Mouse (Mus musculus): ENCODE measurements around the gene Cdc37l1.
A peak's percentile ranks its signal among the peaks of the same experiment; 100 is the strongest.

Cdc37l1 gene

GRCm38 (mm10) chr19:29008069-29008706 is 18.0 kb downstream of the Cdc37l1 start:
- DNase-seq (ENCODE audit: low spot score in 2 of 2) = no peak

GRCm38 (mm10) chr19:29009046-29009445 is 18.9 kb downstream of the Cdc37l1 start:
- DNase-seq (ENCODE audit: low spot score in 2 of 2) = no peak

GRCm38 (mm10) chr19:29011355-29011990 is 21.3 kb downstream of the Cdc37l1 start:
- no peak for DNase-seq (ENCODE audit: low spot score in 2 of 2)

GRCm38 (mm10) chr19:29014466-29015055 is 24.4 kb downstream of the Cdc37l1 start:
- DNase-seq (ENCODE audit: low spot score in 2 of 2) = no peak

- no peak for DNase-seq (ENCODE audit: low spot score in 2 of 2)
Observed at GRCm38 (mm10) chr19:29015410-29016203, 25.5 kb downstream of the Cdc37l1 start.

- DNase-seq (ENCODE audit: low spot score in 2 of 2) = no peak
Observed at GRCm38 (mm10) chr19:29016204-29016765, 26.1 kb downstream of the Cdc37l1 start.

GRCm38 (mm10) chr19:29016786-29017185 is 26.6 kb downstream of the Cdc37l1 start:
- DNase-seq (ENCODE audit: low spot score in 2 of 2) = no peak

- DNase-seq (ENCODE audit: low spot score in 2 of 2) = no peak
Observed at GRCm38 (mm10) chr19:29019647-29020046, 29.5 kb downstream of the Cdc37l1 start.

- DNase-seq (ENCODE audit: low spot score in 2 of 2) = no peak
Observed at GRCm38 (mm10) chr19:29021754-29022345, 31.7 kb downstream of the Cdc37l1 start.

- DNase-seq (ENCODE audit: low spot score in 2 of 2) = peak in 1 of 2 experiments; percentile 69
Observed at GRCm38 (mm10) chr19:29024391-29024947, 34.3 kb downstream of the Cdc37l1 start.

GRCm38 (mm10) chr19:29031788-29032187 is 41.6 kb downstream of the Cdc37l1 start:
- DNase-seq (ENCODE audit: low spot score in 2 of 2) = no peak

- DNase-seq (ENCODE audit: low spot score in 2 of 2) = no peak
Observed at GRCm38 (mm10) chr19:29032662-29033061, 42.5 kb downstream of the Cdc37l1 start.

- DNase-seq (ENCODE audit: low spot score in 2 of 2) = no peak
Observed at GRCm38 (mm10) chr19:29037026-29037425, 46.9 kb downstream of the Cdc37l1 start.

GRCm38 (mm10) chr19:29037541-29037940 is 47.4 kb downstream of the Cdc37l1 start:
- no peak for DNase-seq (ENCODE audit: low spot score in 2 of 2)

- DNase-seq (ENCODE audit: low spot score in 2 of 2) = no peak
Observed at GRCm38 (mm10) chr19:29039334-29039733, 49.2 kb downstream of the Cdc37l1 start.

- DNase-seq (ENCODE audit: low spot score in 2 of 2) = no peak
Observed at GRCm38 (mm10) chr19:29040206-29040605, 50.1 kb downstream of the Cdc37l1 start.

- DNase-seq (ENCODE audit: low spot score in 2 of 2) = no peak
Observed at GRCm38 (mm10) chr19:29042143-29042542, 52.0 kb downstream of the Cdc37l1 start.

GRCm38 (mm10) chr19:29042647-29043046 is 52.5 kb downstream of the Cdc37l1 start:
- no peak for DNase-seq (ENCODE audit: low spot score in 2 of 2)

GRCm38 (mm10) chr19:29044353-29044768 is 54.2 kb downstream of the Cdc37l1 start:
- DNase-seq (ENCODE audit: low spot score in 2 of 2) = no peak

- no peak for DNase-seq (ENCODE audit: low spot score in 2 of 2)
Observed at GRCm38 (mm10) chr19:29045369-29045768, 55.2 kb downstream of the Cdc37l1 start.

GRCm38 (mm10) chr19:29045956-29046650 is 56.0 kb downstream of the Cdc37l1 start:
- DNase-seq (ENCODE audit: low spot score in 2 of 2) = no peak

Data from heart, adult 9 months (tissue).